Mouse (Mus musculus) heart, embryonic 14.5 days (tissue): ENCODE results near the gene Slc18a2. TPM values are rescaled to one million over a fixed set of nuclear protein-coding genes. Genes with fewer than 3 reads are reported as not detected.

Source experiments
- ATAC-seq: fragments of 200-750 bp; cut with Nextera tagmentation; 2 replicates; pipeline ENCODE4 v1.8.0; 2017; ENCODE audit warnings: low read depth, moderate TSS enrichment; ENCODE audit not compliant: insufficient number of reproducible peaks, insufficient read depth, low FRiP score
- H3K27ac ChIP-seq, 2 experiments: fragments of 200-500 bp in 1 of 2; fragments of 300-500 bp in 1 of 2; sonication (generic) in 1 of 2; replicated peaks in 1 of 2; 2 replicates each; pipeline ENCODE4 v1.5.1; 2012 to 2014; ENCODE audit warnings: low read depth in 2 of 2, low read length in 2 of 2, control low read depth in 1 of 2, mild to moderate bottlenecking in 1 of 2, mixed read lengths in 1 of 2; ENCODE audit not compliant: control insufficient read depth in 1 of 2, insufficient read depth in 1 of 2
- H3K27me3 ChIP-seq: fragments of 300-500 bp; sonication (generic); 2 replicates; pipeline ENCODE4 v1.6.1; 2014; ENCODE audit warnings: mild to moderate bottlenecking, low read length, control low read depth; ENCODE audit not compliant: control insufficient read depth, insufficient read depth
- H3K36me3 ChIP-seq: fragments of 300-500 bp; sonication (generic); 2 replicates; pipeline ENCODE4 v1.6.1; 2014; ENCODE audit warnings: mild to moderate bottlenecking, control low read depth, low read length, mixed read lengths; ENCODE audit not compliant: control insufficient read depth, insufficient read depth
- H3K4me1 ChIP-seq, 2 experiments: fragments of 200-500 bp in 1 of 2; fragments of 300-500 bp in 1 of 2; sonication (generic) in 1 of 2; 2 replicates each; pipeline ENCODE4 v1.6.1; 2012 to 2014; ENCODE audit warnings: low read length in 2 of 2, control low read depth in 1 of 2, mixed read lengths in 1 of 2; ENCODE audit not compliant: control insufficient read depth in 2 of 2, insufficient read depth in 2 of 2
- H3K4me2 ChIP-seq: fragments of 300-500 bp; sonication (generic); 2 replicates; pipeline ENCODE4 v1.6.1; 2014; ENCODE audit warnings: mild to moderate bottlenecking, low read length
- H3K4me3 ChIP-seq, 2 experiments: fragments of 200-500 bp in 1 of 2; fragments of 300-500 bp in 1 of 2; sonication (generic) in 1 of 2; 2 replicates each; pipeline ENCODE4 v1.5.1; 2012 to 2014; ENCODE audit warnings: low read length in 2 of 2, mild to moderate bottlenecking in 2 of 2, control low read depth in 1 of 2, low read depth in 1 of 2, moderate library complexity in 1 of 2; ENCODE audit not compliant: control insufficient read depth in 1 of 2, insufficient read depth in 1 of 2
- H3K9ac ChIP-seq: fragments of 300-500 bp; sonication (generic); 2 replicates; pipeline ENCODE4 v1.6.1; 2014; ENCODE audit warnings: mild to moderate bottlenecking, low read length
- H3K9me3 ChIP-seq: fragments of 300-500 bp; sonication (generic); 2 replicates; pipeline ENCODE4 v1.6.1; 2016; ENCODE audit warnings: low read length, control low read depth; ENCODE audit not compliant: control insufficient read depth
- WGBS: fragments of 180-500 bp; shearing (Covaris S2); extraction: QIAGEN DNeasy Blood & Tissue Kit; methylation state at CpG from one replicate; pipeline ENCODE4 v1.1.7; 2014; 5-methylcytosine and 5-hydroxymethylcytosine counted together
- polyA plus RNA-seq: library from polyadenylated mRNA; unstranded; fragments of >200 nt; fragmentation: Nextera tagmentation; extraction: Ambion mirVana; gene quantifications from 2 replicates; pipeline ENCODE4 v1.2.1, GENCODE M21; 2014

The Slc18a2 gene
- polyA plus RNA-seq, 1 experiment from 2014 or later, result 13.2 TPM

- ATAC-seq, result no peak
- no peaks in the 10 kb centered on the region for H3K9me3 ChIP-seq
- no peak overlapping the region for H3K4me2 ChIP-seq
- H3K27me3 ChIP-seq, result no peaks in the 10 kb centered on the region
- H3K9ac ChIP-seq, result no peak overlapping the region
- no peaks in the 10 kb centered on the region for H3K36me3 ChIP-seq
- WGBS, result 83% methylated on average over 7 of the region's 7 CpGs
- H3K4me1 ChIP-seq, result 0 out of 4 replicates have a peak, but pooled peaks cover 0 to 3% of the 10 kb centered on the region in 2 experiments
- H3K27ac ChIP-seq, result no peak overlapping the region
- no peak overlapping the region for H3K4me3 ChIP-seq
Observed at GRCm38 (mm10) chr19:59273190-59273589, 12.5 kb downstream of the Slc18a2 start.

- H3K27ac ChIP-seq, result no peak overlapping the region
- no peak overlapping the region for H3K4me2 ChIP-seq
- no peak for ATAC-seq
- H3K9me3 ChIP-seq, result no peaks in the 10 kb centered on the region
- H3K9ac ChIP-seq, result no peak overlapping the region
- no peaks in the 10 kb centered on the region for H3K36me3 ChIP-seq
- H3K4me1 ChIP-seq, result no peaks in the 10 kb centered on the region
- no peak overlapping the region for H3K4me3 ChIP-seq
- no peaks in the 10 kb centered on the region for H3K27me3 ChIP-seq
- 87% methylated on average over 7 of the region's 7 CpGs for WGBS
Observed at GRCm38 (mm10) chr19:59276354-59276753, 15.7 kb downstream of the Slc18a2 start.

- no peaks in the 10 kb centered on the region for H3K9me3 ChIP-seq
Observed at GRCm38 (mm10) chr19:59280841-59281240, 20.1 kb downstream of the Slc18a2 start.

GRCm38 (mm10) chr19:59282001-59282400 is 21.3 kb downstream of the Slc18a2 start:
- H3K9me3 ChIP-seq, result no peaks in the 10 kb centered on the region
- H3K27me3 ChIP-seq, result no peaks in the 10 kb centered on the region
- WGBS, result 71% methylated on average over 3 of the region's 3 CpGs
- H3K4me1 ChIP-seq, result no peaks in the 10 kb centered on the region
- no peak for ATAC-seq
- no peak overlapping the region for H3K4me3 ChIP-seq
- H3K9ac ChIP-seq, result no peak overlapping the region
- H3K36me3 ChIP-seq, result no peaks in the 10 kb centered on the region
- no peak overlapping the region for H3K4me2 ChIP-seq
- H3K27ac ChIP-seq, result no peak overlapping the region

More at GRCm38 (mm10) chr19:59280841-59281240, 20.1 kb downstream of the Slc18a2 start:
- Histone ChIP-seq H3K4me3 (no peak overlapping the region), H3K27ac (no peak overlapping the region), H3K36me3 (no peaks in the 10 kb centered on the region), H3K4me1 (no peaks in the 10 kb centered on the region), H3K9ac (no peak overlapping the region), H3K4me2 (no peak overlapping the region), H3K27me3 (no peaks in the 10 kb centered on the region)
- ATAC-seq, result no peak

- no peak overlapping the region for H3K4me3 ChIP-seq
- no peak for ATAC-seq
Observed at GRCm38 (mm10) chr19:59289042-59289441, 28.3 kb downstream of the Slc18a2 start.

GRCm38 (mm10) chr19:59289811-59290210 is 29.1 kb downstream of the Slc18a2 start:
- WGBS, result 71% methylated on average over 6 of the region's 6 CpGs
- 0 out of 4 replicates have a peak, but pooled peaks cover 0 to 4% of the 10 kb centered on the region in 2 experiments for H3K4me1 ChIP-seq
- no peaks in the 10 kb centered on the region for H3K27me3 ChIP-seq
- H3K36me3 ChIP-seq, result 0 out of 2 replicates have a peak, but pooled peaks cover under 1% of the 10 kb centered on the region
- H3K9ac ChIP-seq, result no peak overlapping the region
- no peak overlapping the region for H3K4me2 ChIP-seq
- no peaks in the 10 kb centered on the region for H3K9me3 ChIP-seq
- no peak overlapping the region for H3K27ac ChIP-seq
- no peak overlapping the region for H3K4me3 ChIP-seq
- ATAC-seq, result no peak

More at GRCm38 (mm10) chr19:59289042-59289441, 28.3 kb downstream of the Slc18a2 start:
- no peak overlapping the region for H3K9ac ChIP-seq
- H3K9me3 ChIP-seq, result no peaks in the 10 kb centered on the region
- H3K4me2 ChIP-seq, result no peak overlapping the region
- H3K4me1 ChIP-seq, result 0 out of 4 replicates have a peak, but pooled peaks cover 0 to 4% of the 10 kb centered on the region in 2 experiments
- H3K36me3 ChIP-seq, result no peaks in the 10 kb centered on the region
- no peak overlapping the region for H3K27ac ChIP-seq
- H3K27me3 ChIP-seq, result no peaks in the 10 kb centered on the region

GRCm38 (mm10) chr19:59292183-59292839 is 31.6 kb downstream of the Slc18a2 start:
- no peak overlapping the region for H3K4me2 ChIP-seq
- no peaks in the 10 kb centered on the region for H3K27me3 ChIP-seq
- no peak for ATAC-seq
- 74% methylated on average over 5 of the region's 5 CpGs for WGBS
- H3K4me1 ChIP-seq, result 0 out of 4 replicates have a peak, but pooled peaks cover 0 to 4% of the 10 kb centered on the region in 2 experiments
- no peak overlapping the region for H3K9ac ChIP-seq
- no peak overlapping the region for H3K27ac ChIP-seq
- H3K36me3 ChIP-seq, result peaks cover 8% of the 10 kb centered on the region; the same call in 1 of the 2 replicates
- H3K9me3 ChIP-seq, result no peaks in the 10 kb centered on the region
- no peak overlapping the region for H3K4me3 ChIP-seq

GRCm38 (mm10) chr19:59315308-59315707 is 54.6 kb downstream of the Slc18a2 start:
- H3K4me1 ChIP-seq, result no peaks in the 10 kb centered on the region
- no peaks in the 10 kb centered on the region for H3K9me3 ChIP-seq
- no peak overlapping the region for H3K4me3 ChIP-seq
- no peak overlapping the region for H3K4me2 ChIP-seq
- H3K9ac ChIP-seq, result no peak overlapping the region
- no peak overlapping the region for H3K27ac ChIP-seq
- ATAC-seq, result no peak
- H3K27me3 ChIP-seq, result no peaks in the 10 kb centered on the region
- peaks cover 6% of the 10 kb centered on the region; the same call in 1 of the 2 replicates for H3K36me3 ChIP-seq
